Mouse (Mus musculus): ENCODE results near the gene Blvrb. TPM values are rescaled to one million over a fixed set of nuclear protein-coding genes. Genes with fewer than 3 reads are reported as not detected.
A peak's percentile ranks its signal among the peaks of the same experiment; 100 is the strongest.

The Blvrb gene
- total RNA-seq, 2 experiments from 2014 or later, result 15.6 to 15.8 TPM

DNA sequence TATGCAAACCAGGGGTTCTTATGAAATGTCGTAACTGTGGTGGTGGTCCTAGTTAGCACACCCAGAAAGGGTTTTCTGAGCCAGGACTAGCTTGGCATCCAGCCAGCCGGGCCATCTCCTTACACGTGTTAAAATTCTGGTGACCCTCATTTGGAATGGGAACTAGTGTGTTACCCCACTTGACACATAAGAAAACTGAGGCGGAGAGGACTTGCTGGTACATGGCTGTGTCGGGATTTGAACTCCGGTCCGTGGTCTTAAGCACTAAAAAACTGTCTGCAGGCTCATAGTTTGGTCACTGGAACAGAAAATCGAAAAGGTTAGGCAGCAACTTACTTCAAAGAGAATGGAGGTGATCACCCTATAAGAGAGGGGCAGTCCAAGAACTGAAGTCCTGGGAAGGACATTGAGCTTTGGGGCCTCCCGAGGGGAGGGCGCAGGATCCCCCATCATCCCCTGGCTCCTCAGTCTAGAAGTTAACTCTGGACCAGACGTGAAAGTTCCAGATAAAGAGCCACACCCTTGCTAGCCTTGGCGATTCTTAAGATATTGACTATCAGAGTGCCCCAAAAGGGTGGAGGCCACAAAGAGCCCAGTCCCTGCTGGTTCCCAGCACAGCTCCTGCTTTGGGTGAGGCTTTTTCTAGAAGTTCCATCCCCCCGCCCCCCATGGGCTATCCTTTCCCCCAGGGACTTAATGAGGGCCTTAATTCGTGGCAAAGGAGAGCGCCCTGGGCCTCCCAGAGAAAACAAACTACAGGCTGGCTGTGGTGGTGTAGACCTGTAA is 836 bp downstream of the Blvrb start:
- peak in 1 of 2 experiments; percentile 12 for DNase-seq (ENCODE audit: low spot score in 2 of 2)

GRCm38 (mm10) chr7:27449256-27449862 is 1.6 kb downstream of the Blvrb start:
- DNase-seq (ENCODE audit: low spot score in 2 of 2), result peak; percentile 70 to 71

- DNase-seq (ENCODE audit: low spot score in 2 of 2), result no peak
Measured at GRCm38 (mm10) chr7:27451359-27451758, 3.6 kb downstream of the Blvrb start.

DNA sequence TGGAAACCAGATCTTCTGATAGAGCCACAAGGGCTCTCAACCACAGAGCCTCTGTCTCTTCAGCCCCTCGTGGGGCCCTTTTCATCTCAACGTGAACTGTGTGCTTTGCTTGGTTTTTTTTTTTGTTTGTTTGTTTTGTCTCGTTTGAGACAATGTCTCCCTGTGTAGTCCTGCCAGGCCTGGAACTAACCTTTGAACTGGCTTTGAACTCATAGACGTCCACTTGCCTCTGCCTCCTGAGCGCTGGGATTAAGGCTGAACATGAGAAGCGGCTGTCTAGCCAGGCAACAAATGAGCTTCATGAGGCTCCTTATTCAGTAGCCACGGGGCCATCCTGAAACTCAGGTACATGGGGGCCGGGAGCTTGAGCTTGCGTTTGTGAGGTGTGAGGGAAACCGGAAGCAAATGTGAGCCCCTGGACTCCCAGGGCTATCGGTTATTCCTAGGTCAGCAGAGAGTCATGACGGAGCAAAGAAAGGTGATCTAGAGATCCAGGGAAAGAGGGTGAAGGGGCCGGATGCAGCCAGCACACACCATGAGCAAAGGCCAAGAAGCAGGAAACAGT is 4.5 kb downstream of the Blvrb start:
- no peak for DNase-seq (ENCODE audit: low spot score in 2 of 2)

DNA sequence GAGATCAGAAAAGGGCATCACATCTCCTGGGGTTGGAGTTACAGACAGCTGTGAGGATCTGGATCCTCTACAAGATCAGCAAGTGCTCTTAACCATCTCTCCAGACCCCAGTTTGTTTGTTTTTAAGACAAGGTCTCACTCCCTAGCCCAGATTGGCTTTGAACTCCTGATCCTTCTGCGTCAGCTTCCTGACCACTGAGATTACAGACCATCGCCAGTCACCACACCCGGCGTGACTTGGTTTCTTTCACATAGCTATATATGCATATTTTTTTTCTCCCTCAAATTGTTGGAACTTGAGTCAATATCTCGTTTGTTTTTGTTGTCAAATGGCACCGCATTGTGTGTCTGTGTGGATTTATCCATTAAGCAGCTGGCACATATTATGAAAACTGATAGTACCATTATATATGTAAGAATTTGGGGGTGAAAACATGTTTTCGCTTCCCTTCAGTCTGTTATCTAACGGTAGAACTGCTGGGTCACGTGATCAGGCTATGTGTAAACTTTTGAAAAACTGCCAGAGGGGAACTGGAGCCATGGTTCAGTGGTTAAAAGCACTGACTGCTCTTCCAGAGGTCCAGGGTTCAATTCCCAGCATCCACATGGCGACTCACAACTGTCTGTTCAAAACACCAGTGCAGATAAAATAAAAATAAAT is 6.8 kb downstream of the Blvrb start:
- DNase-seq (ENCODE audit: low spot score in 2 of 2), result no peak

- no peak for DNase-seq (ENCODE audit: low spot score in 2 of 2)
Measured at GRCm38 (mm10) chr7:27455273-27455672, 7.5 kb downstream of the Blvrb start.

DNA sequence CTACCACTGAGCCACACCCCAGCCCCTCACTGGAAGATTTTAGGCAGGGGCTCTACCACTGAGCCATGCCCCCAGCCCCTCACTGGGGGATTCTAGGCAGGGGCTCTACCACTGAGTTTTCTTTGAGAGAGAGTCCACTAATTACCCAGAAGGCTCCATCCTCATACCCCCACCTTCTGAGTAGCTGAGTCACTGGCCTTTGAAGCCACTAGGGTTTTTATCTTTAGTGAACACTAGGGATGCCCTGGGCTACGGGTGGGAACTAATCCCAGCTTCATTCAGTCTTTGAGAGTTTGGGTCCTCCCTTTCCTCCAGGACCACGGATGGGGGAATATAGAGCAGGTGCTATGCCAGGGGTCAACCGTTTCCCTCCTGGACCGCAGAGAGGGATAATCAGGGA is 10.8 kb downstream of the Blvrb start:
- DNase-seq (ENCODE audit: low spot score in 2 of 2), result no peak

- DNase-seq (ENCODE audit: low spot score in 2 of 2), result no peak
Measured at GRCm38 (mm10) chr7:27459640-27460039, 11.9 kb downstream of the Blvrb start.

- DNase-seq (ENCODE audit: low spot score in 2 of 2), result no peak
Measured at GRCm38 (mm10) chr7:27460477-27460876, 12.7 kb downstream of the Blvrb start.

- no peak for DNase-seq (ENCODE audit: low spot score in 2 of 2)
Measured at GRCm38 (mm10) chr7:27467648-27468047, 19.9 kb downstream of the Blvrb start.

DNA sequence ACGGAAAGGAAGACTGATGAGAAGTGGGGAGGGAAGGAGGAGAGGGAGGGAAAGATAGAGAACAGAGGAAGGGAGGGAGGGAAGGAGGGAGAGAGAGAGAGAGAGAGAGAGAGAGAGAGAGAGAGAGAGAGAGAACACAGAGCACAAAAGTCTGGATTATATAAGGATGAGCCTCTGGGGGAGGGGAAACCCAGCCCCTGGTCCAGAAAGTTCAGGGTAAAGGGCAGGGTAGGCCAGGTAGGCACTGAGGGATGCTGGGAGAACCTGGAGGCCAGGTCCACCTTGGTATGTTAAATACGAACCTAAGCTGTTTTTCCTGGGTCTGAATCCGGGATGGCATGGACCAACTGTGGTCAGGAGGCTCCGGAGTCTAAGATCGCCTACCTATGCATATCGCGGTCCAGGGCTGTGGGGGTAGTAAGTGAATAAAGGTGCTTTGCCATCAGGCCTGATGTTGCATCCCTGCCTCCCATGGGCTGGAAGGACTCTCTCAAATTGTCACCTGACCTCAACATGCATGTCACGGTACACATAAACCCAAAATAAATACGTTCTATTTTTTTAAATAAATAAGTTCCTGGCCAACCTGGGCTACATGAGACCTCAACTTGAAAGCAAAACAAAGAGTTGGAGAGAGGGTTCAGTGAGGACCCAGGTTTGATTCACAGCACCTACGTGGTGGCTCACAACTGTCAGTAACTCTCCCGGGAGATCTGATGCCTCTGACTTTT is 23.8 kb downstream of the Blvrb start:
- no peak for DNase-seq (ENCODE audit: low spot score in 2 of 2)

- no peak for DNase-seq (ENCODE audit: low spot score in 2 of 2)
Measured at GRCm38 (mm10) chr7:27472596-27472995, 24.8 kb downstream of the Blvrb start.

DNA sequence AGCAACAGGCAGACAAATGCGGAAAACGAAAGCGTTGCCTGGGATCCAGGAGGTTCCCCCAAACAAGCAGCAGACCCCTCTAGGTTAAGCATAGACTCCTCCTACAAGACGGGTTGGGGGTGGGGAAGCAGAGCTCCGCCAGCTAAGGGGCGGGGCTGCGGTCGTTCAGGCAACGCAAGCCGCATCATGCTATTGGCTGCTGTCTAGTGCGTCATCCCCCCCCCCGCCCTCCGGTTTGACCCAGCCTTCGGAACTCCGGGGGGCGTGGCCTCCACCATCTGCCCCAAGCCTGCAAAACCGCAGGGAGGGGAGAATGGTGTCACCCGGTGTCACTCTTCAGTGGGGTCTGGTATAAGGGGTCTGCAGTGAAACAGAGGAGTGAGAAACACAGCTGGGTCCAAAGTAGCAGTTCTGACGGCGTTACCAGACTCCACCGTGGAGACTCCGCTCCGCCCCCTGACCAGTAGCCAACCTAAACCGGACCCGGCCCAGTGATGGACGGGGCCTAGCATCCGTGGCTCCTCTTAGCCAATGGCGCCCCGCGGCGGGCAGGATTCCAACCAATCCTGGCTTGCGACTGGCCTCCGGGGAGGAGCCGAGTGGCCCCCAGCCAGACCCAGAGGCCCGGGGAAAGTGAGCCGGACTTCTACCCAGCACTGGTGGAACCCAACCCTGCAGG is 25.5 kb downstream of the Blvrb start, which contains the start of gene Sertad3:
Sertad3 (plus strand) TSS at position 613 of the 679 bp plus-strand sequence.
- peak; percentile 99 for DNase-seq (ENCODE audit: low spot score in 2 of 2)

GRCm38 (mm10) chr7:27473835-27474489 is 26.2 kb downstream of the Blvrb start:
- no peak for DNase-seq (ENCODE audit: low spot score in 2 of 2)

DNA sequence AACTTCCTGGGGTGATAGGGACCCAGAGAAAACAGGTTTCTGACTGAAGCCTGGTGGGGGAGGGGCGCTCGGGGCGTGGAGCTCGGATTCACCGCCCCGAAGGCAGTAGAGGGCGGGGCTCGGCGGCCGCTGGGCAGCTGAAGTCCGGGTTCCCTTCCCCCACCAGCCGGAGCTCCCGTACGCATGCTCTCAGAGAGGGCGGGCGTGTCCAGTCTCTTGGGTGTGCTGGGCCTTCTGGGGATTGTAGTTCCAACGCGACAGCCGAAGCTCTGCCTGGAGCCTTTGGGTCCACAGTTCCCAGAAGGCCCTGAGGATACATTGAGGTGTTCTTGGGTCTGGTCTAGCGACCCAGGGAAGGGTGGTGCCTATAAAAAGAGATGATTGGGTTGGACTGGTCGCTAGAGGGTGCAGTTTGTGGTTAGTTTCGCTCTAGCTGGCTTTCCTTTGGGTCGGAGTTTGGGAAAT is 26.7 kb downstream of the Blvrb start:
- peak; percentile 92 to 96 for DNase-seq (ENCODE audit: low spot score in 2 of 2)

DNA sequence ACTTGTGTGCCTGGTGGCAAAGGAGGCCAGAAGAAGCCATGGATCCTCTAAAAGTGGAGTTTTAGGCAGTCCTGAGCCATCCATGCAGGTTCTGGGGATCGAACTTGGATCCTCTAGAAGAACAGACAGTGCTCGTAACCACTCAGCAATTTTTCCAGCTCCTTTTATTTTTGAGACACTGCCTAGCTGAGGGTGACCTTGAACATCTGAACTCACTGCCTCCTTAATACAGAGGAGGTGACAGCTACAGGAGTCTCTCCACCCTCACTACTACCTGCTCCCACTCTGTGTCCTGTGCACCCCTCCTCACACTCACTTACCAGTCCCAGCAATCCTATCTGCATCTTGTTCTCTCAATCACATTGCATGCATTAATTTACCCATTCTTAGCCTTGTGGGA is 27.8 kb downstream of the Blvrb start:
- DNase-seq (ENCODE audit: low spot score in 2 of 2), result no peak

DNA sequence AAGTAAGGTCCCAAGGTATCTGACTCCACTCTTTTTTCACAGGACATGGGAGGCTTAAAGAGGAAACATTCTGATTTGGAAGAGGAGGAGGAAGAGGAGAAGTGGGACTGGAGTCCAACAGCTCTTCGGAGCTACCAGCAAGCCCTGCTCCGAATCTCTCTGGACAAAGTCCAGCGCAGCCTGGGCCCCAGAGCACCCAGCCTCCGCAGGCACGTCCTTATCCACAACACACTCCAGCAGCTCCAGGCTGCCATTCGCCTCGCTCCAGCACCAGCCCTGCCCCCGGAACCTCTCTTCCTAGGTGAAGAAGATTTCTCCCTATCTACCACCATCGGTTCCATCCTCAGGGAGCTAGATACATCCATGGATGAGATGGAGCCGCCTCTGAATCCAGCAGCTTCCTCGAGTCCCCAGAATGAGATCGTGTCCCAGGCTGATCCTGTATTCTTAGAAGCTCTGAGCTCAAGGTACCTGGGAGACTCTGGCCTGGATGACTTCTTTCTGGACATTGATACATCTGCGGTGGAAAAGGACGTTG is 28.4 kb downstream of the Blvrb start:
- DNase-seq (ENCODE audit: low spot score in 2 of 2), result no peak

DNA sequence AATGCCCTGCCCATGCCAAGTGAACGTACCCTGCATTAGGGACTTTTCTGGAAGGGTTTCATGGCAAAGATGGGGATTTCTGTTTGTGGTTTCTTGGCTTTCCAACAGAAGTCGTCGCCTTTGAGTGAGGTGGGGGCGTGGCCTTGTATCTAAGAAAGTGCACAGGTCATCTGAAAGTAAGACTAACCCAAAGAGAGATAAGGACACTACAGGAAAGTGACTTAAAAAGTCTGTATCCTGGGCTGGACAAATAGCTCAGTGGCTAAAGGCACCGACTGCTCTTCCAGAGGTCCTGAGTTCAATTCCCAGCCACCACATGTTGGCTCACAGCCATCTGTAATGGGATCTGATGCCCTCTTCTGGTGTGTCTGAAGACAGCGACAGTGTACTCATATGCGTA is 30.8 kb downstream of the Blvrb start:
- no peak for DNase-seq (ENCODE audit: low spot score in 2 of 2)

GRCm38 (mm10) chr7:27479750-27480149 is 32.0 kb downstream of the Blvrb start:
- no peak for DNase-seq (ENCODE audit: low spot score in 2 of 2)

GRCm38 (mm10) chr7:27480506-27480905 is 32.7 kb downstream of the Blvrb start:
- no peak for DNase-seq (ENCODE audit: low spot score in 2 of 2)

All from layer of hippocampus, postnatal 14 days (tissue).